Comparison of ENCODE assay signal across 8 mouse cellular contexts in the genomic region with DNA sequence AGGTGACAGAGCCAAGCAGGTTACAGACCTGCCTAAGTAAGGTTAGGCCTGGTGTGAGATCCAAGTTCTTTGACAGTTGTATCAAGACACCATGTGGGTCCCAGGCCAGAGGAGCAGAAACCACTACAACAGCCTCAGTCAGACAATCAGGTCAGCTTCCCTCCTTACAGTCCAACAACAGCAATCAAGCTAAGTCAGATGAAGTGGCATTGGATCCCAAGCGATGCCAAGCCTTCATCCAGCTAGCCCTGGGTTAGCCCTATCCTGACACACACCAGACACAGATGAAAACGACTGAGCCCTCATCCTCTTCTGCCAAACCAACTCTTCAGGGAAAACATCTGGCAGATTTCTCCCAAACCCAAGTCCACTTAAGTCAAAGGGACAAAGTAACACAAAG. TPM values are rescaled to one million over a fixed set of nuclear protein-coding genes. Genes with fewer than 3 reads are reported as not detected.
A peak's percentile ranks its signal among the peaks of the same experiment; 100 is the strongest.
DNase-seq lines count a peak whose midpoint lies in the region; ATAC-seq and TF ChIP-seq lines count a peak whose summit lies in the region.

No protein-coding gene starts in this region.

- H3K9me3 ChIP-seq in heart, embryonic 13.5 days, result no peaks in the 10 kb centered on the region
- H3K9me3 ChIP-seq in G1E (replicated peaks), result no peaks in the 10 kb centered on the region
- no peaks in the 10 kb centered on the region for H3K9me3 ChIP-seq in forebrain, embryonic 14.5 days (replicated peaks; ENCODE audit: control insufficient read depth, low read length)
- no peaks in the 10 kb centered on the region for H3K9me3 ChIP-seq in liver, postnatal 0 days (ENCODE audit: low read length)

- intact Hi-C loops in left cerebral cortex, postnatal 10 days (cut with DNase I), result no loop called here

- peak overlapping the region; percentile 87 for H3K4me2 ChIP-seq in heart, embryonic 13.5 days
- H3K4me2 ChIP-seq in forebrain, embryonic 14.5 days (ENCODE audit: low read length), result peak overlapping the region; percentile 81
- peak overlapping the region; percentile 82 for H3K4me2 ChIP-seq in liver, postnatal 0 days (ENCODE audit: low read depth, low read length)

- no peak for DNase-seq in heart, adult 11 months
- DNase-seq in G1E (ENCODE audit: low spot score), result no peak
- no peak for DNase-seq in forebrain, embryonic 14.5 days (ENCODE audit: low spot score)
- DNase-seq in liver, postnatal 0 days, result no peak
- DNase-seq in layer of hippocampus, adult 18-20 months (ENCODE audit: low spot score in 2 of 2), result no peak
- no peak for DNase-seq in left cerebral cortex, postnatal 10 days (ENCODE audit: extremely low spot score in 1 of 2, low spot score in 2 of 2)
- no peak for DNase-seq in kidney, adult 9 months

- no peaks in the 10 kb centered on the region for H3K36me3 ChIP-seq in heart, embryonic 13.5 days
- H3K36me3 ChIP-seq in G1E (replicated peaks), result peaks cover 43% of the 10 kb centered on the region
- peaks cover 7% of the 10 kb centered on the region; the same call in 1 of the 2 replicates for H3K36me3 ChIP-seq in forebrain, embryonic 14.5 days (ENCODE audit: control insufficient read depth, insufficient read depth, low read length)
- H3K36me3 ChIP-seq in liver, postnatal 0 days (replicated peaks; ENCODE audit: insufficient read depth, low read length), result no peaks in the 10 kb centered on the region

- no peak for TF ChIP-seq EP300 in liver, postnatal 0 days (IDR thresholded peaks at IDR 0.05; ENCODE audit: low read depth)

- peak overlapping the region; percentile 86 for H3K4me3 ChIP-seq in heart, embryonic 13.5 days
- peak overlapping the region; percentile 88; the same call in 1 of the 2 replicates for H3K4me3 ChIP-seq in G1E (ENCODE audit: low read depth, low read length)
- peak overlapping the region; percentile 86 for H3K4me3 ChIP-seq in forebrain, embryonic 14.5 days (ENCODE audit: low read depth, low read length)
- H3K4me3 ChIP-seq in liver, postnatal 0 days (ENCODE audit: low read depth, low read length), result peak overlapping the region; percentile 87; the same call in 1 of the 2 replicates

- no peaks in the 10 kb centered on the region for H3K27me3 ChIP-seq in heart, embryonic 13.5 days (replicated peaks)
- no peaks in the 10 kb centered on the region for H3K27me3 ChIP-seq in G1E (ENCODE audit: insufficient read depth, low read length)
- no peaks in the 10 kb centered on the region for H3K27me3 ChIP-seq in forebrain, embryonic 14.5 days (replicated peaks; ENCODE audit: control insufficient read depth, insufficient read depth, low read length)
- no peaks in the 10 kb centered on the region for H3K27me3 ChIP-seq in liver, postnatal 0 days (ENCODE audit: insufficient read depth, low read length)

- peaks cover 65% of the 10 kb centered on the region for H3K4me1 ChIP-seq in heart, embryonic 13.5 days
- peaks cover 60% of the 10 kb centered on the region for H3K4me1 ChIP-seq in G1E (ENCODE audit: insufficient read depth, low read depth, low read length)
- peaks cover 32% of the 10 kb centered on the region for H3K4me1 ChIP-seq in forebrain, embryonic 14.5 days (ENCODE audit: control insufficient read depth, insufficient read depth, low read length)
- peaks cover 53% of the 10 kb centered on the region for H3K4me1 ChIP-seq in liver, postnatal 0 days (ENCODE audit: insufficient read depth)

- ATAC-seq in heart, embryonic 13.5 days (ENCODE audit: extremely low read depth, insufficient number of reproducible peaks, low FRiP score, low TSS enrichment), result no peak
- no peak for ATAC-seq in G1E (ENCODE audit: extremely low read depth, insufficient number of reproducible peaks, low FRiP score, poor library complexity, severe bottlenecking)
- no peak for ATAC-seq in forebrain, embryonic 14.5 days
- no peak for ATAC-seq in liver, postnatal 0 days

- peak overlapping the region; percentile 93 for H3K27ac ChIP-seq in heart, embryonic 13.5 days (replicated peaks)
- peak overlapping the region; percentile 99; the same call in 1 of the 2 replicates for H3K27ac ChIP-seq in forebrain, embryonic 14.5 days (ENCODE audit: low read depth, low read length)
- H3K27ac ChIP-seq in liver, postnatal 0 days (ENCODE audit: low read depth), result peak overlapping the region; percentile 94

- no peak for TF ChIP-seq CTCF in G1E (IDR thresholded peaks at IDR 0.05; ENCODE audit: low read depth, low read length)
- TF ChIP-seq CTCF in liver, postnatal 0 days (IDR thresholded peaks at IDR 0.05; ENCODE audit: low read depth), result no peak

- peak overlapping the region; percentile 93 for H3K9ac ChIP-seq in heart, embryonic 13.5 days
- H3K9ac ChIP-seq in forebrain, embryonic 14.5 days (ENCODE audit: low read length), result peak overlapping the region; percentile 99; the same call in 1 of the 2 replicates
- H3K9ac ChIP-seq in liver, postnatal 0 days (replicated peaks), result peak overlapping the region; percentile 86

- 50% methylated on average over 2 of the region's 2 CpGs for WGBS in heart, embryonic 13.5 days
- WGBS in forebrain, embryonic 14.5 days, result 68% methylated on average over 2 of the region's 2 CpGs
- 35% methylated on average over 2 of the region's 2 CpGs for WGBS in liver, postnatal 0 days (ENCODE audit: insufficient replicate concordance)

RNA-seq across cellular contexts. Expression of gene Bicra, which starts 2.2 kb away (rescaled TPM):
- polyA plus RNA-seq in heart, embryonic 13.5 days (2015; fragmentation: Nextera tagmentation; extraction: Ambion mirVana), result 4.6 and 5.0 TPM in 2 replicates
- total RNA-seq in G1E (2014; fragmentation: Nextera tagmentation) (52.1 and 57.0 TPM in 2 replicates), G1E (2017) (1.0 and 1.1 TPM in 2 replicates)
- polyA plus RNA-seq in G1E (2012), result 52.1 and 58.9 TPM in 2 replicates
- 4.3 and 6.0 TPM in 2 replicates for polyA plus RNA-seq in forebrain, embryonic 14.5 days (2014; fragmentation: Nextera tagmentation; extraction: Ambion mirVana)
- polyA plus RNA-seq in liver, postnatal 0 days (2015; fragmentation: Nextera tagmentation; extraction: Ambion mirVana), result 0.95 and 1.0 TPM in 2 replicates
- 10 to 100 TPM; 19.6 to 20.7 TPM for total RNA-seq in layer of hippocampus, adult 18-20 months (2021)
- 10 to 100 TPM; 13.4 to 14.1 TPM for total RNA-seq in left cerebral cortex, postnatal 10 days (2021)

RNA-seq across cellular contexts. Expression of gene Zfp541, which starts 16.1 kb away (rescaled TPM):
- 0.05 TPM in 1 of 2 replicates, not detected in the other for polyA plus RNA-seq in heart, embryonic 13.5 days (2015; fragmentation: Nextera tagmentation; extraction: Ambion mirVana)
- total RNA-seq in G1E (2014; fragmentation: Nextera tagmentation) (not detected in 2 replicates), G1E (2017) (under 0.01 TPM in 1 of 2 replicates, not detected in the other)
- polyA plus RNA-seq in G1E (2012), result not detected in 2 replicates
- 0.16 TPM in 1 of 2 replicates, not detected in the other for polyA plus RNA-seq in forebrain, embryonic 14.5 days (2014; fragmentation: Nextera tagmentation; extraction: Ambion mirVana)
- polyA plus RNA-seq in liver, postnatal 0 days (2015; fragmentation: Nextera tagmentation; extraction: Ambion mirVana), result not detected in 2 replicates
- under 1 TPM; 0.41 to 0.89 TPM for total RNA-seq in layer of hippocampus, adult 18-20 months (2021)
- under 1 TPM; 0.26 to 0.58 TPM for total RNA-seq in left cerebral cortex, postnatal 10 days (2021)

RNA-seq across cellular contexts. Expression of gene Napa, which starts 52.7 kb away (rescaled TPM):
- 150 and 157 TPM in 2 replicates for polyA plus RNA-seq in heart, embryonic 13.5 days (2015; fragmentation: Nextera tagmentation; extraction: Ambion mirVana)
- total RNA-seq in G1E (2014; fragmentation: Nextera tagmentation) (116 and 156 TPM in 2 replicates), G1E (2017) (73.6 and 86.9 TPM in 2 replicates)
- polyA plus RNA-seq in G1E (2012), result 137 and 159 TPM in 2 replicates
- polyA plus RNA-seq in forebrain, embryonic 14.5 days (2014; fragmentation: Nextera tagmentation; extraction: Ambion mirVana), result 156 and 164 TPM in 2 replicates
- 96.6 and 105 TPM in 2 replicates for polyA plus RNA-seq in liver, postnatal 0 days (2015; fragmentation: Nextera tagmentation; extraction: Ambion mirVana)
- total RNA-seq in layer of hippocampus, adult 18-20 months (2021), result 100 to 1,000 TPM; 293 to 307 TPM
- 100 to 1,000 TPM; 181 TPM for total RNA-seq in left cerebral cortex, postnatal 10 days (2021)
